Mouse (Mus musculus): ENCODE results near the gene Whamm. TPM values are rescaled to one million over a fixed set of nuclear protein-coding genes. Genes with fewer than 3 reads are reported as not detected.

The Whamm gene
- polyA plus RNA-seq, 1 experiment from 2014 or later, result 5.2 TPM

GRCm38 (mm10) chr7:81631261-81631660, 60.2 kb downstream of the Whamm start:
- Histone ChIP-seq H3K9ac (no peak overlapping the region), H3K9me3 (replicated peaks) (no peaks in the 10 kb centered on the region), H3K4me3 (replicated peaks) (no peak overlapping the region), H3K36me3 (replicated peaks) (no peaks in the 10 kb centered on the region), H3K27me3 (no peaks in the 10 kb centered on the region), H3K27ac (replicated peaks) (no peak overlapping the region), H3K4me2 (no peak overlapping the region), H3K4me1 (replicated peaks) (no peaks in the 10 kb centered on the region)
- no peak for ATAC-seq (ENCODE audit: insufficient read depth)
- WGBS (ENCODE audit: insufficient replicate concordance), result 77% methylated on average over 8 of the region's 8 CpGs

DNA sequence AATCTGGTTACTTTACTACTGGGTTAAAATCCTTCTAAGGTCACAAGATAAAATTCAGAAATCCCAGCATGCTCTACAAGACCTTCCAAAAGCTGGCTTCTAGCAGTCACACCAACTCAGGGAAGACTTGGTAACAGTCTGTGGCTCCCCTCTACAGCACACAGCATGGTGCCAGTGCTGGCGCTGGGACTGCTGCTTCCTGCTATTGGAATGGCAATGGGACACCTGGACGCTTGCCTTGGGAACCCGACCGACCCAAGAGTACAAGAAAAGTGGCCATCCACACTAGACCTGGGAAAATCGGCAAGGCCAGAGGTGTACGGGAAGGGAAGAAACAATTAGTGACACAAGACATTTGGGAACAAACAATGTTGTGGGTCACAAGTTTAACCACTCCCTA, 61.5 kb downstream of the Whamm start:
- H3K4me2 ChIP-seq, result no peak overlapping the region
- H3K9me3 ChIP-seq (replicated peaks), result no peaks in the 10 kb centered on the region
- no peak for ATAC-seq (ENCODE audit: insufficient read depth)
- H3K27me3 ChIP-seq, result no peaks in the 10 kb centered on the region
- H3K27ac ChIP-seq (replicated peaks), result no peak overlapping the region
- 68% methylated on average over 6 of the region's 6 CpGs for WGBS (ENCODE audit: insufficient replicate concordance)
- H3K4me1 ChIP-seq (replicated peaks), result no peaks in the 10 kb centered on the region
- no peaks in the 10 kb centered on the region for H3K36me3 ChIP-seq (replicated peaks)
- no peak overlapping the region for H3K9ac ChIP-seq
- no peak overlapping the region for H3K4me3 ChIP-seq (replicated peaks)

DNA sequence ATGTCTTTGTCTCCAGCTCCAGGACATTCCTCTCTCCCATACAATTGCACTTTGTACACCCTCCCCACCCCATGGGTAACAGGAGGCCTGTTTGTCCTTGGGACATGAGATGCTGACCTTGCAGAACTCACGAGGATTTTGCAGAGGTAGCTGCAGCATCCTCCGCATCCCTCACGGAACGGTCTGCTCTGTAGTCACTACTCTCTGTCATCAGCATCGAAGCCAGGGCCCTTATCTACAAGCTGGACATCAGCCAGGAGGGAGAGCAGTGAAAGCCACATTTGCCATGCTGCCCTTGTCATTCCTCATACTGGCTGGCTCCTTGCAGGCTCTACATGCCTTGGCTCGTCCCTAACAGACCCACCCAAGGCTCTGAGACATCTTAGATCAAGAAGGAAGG, 70.0 kb downstream of the Whamm start:
- WGBS (ENCODE audit: insufficient replicate concordance), result 54% methylated on average over 6 of the region's 6 CpGs
- no peak for ATAC-seq (ENCODE audit: insufficient read depth)
- Histone ChIP-seq H3K36me3 (replicated peaks) (no peaks in the 10 kb centered on the region), H3K9ac (no peak overlapping the region), H3K27me3 (no peaks in the 10 kb centered on the region), H3K27ac (replicated peaks) (no peak overlapping the region), H3K9me3 (replicated peaks) (no peaks in the 10 kb centered on the region), H3K4me2 (no peak overlapping the region), H3K4me3 (replicated peaks) (no peak overlapping the region), H3K4me1 (replicated peaks) (no peaks in the 10 kb centered on the region)

DNA sequence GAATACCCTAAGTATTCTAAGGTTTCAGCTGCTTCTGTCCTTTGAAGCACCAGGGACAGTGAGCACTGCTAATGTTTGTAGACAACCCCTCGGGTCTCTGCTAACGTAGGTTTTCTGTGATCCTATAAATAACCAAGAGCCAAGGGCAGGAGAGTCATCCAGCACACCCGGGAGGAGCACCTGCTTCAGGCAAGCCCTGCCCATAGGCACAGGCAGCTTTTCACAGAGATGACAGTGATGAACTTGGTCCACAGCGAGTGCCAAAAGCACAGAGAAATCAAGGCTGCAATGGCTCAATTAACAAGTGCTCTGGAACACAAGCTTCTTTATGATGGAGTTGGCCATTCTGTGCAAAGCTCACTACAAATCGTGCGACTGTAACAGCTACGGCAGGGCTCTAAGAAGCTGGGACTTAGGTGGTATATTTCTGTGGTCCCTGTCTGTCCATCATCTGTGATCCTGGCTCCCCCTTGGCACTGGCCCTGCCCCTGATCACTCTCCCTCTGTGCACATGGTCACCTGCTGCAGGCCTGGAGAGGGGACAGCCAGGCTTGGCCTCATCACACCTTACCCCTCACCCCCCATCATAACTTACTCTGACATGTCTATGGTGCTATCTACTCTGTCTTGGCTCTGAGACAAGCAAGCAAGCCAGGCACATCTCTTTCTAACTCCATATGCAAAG, 73.6 kb downstream of the Whamm start:
- ATAC-seq (ENCODE audit: insufficient read depth), result no peak
- H3K27me3 ChIP-seq, result no peaks in the 10 kb centered on the region
- no peaks in the 10 kb centered on the region for H3K4me1 ChIP-seq (replicated peaks)
- no peak overlapping the region for H3K4me2 ChIP-seq
- H3K9me3 ChIP-seq (replicated peaks), result no peaks in the 10 kb centered on the region
- no peak overlapping the region for H3K4me3 ChIP-seq (replicated peaks)
- no peaks in the 10 kb centered on the region for H3K36me3 ChIP-seq (replicated peaks)
- no peak overlapping the region for H3K27ac ChIP-seq (replicated peaks)
- 61% methylated on average over 7 of the region's 7 CpGs for WGBS (ENCODE audit: insufficient replicate concordance)
- no peak overlapping the region for H3K9ac ChIP-seq

MicroRNAs encoded within 50 kb of the gene (microRNA counts, 519-probe panel; counts per million panel counts)
- not detected for microRNA mmu-miR-1839-3p
- 2,385 counts per million, percentile 40 among the panel's probes with 10 or more counts for microRNA mmu-miR-1839-5p

Other genes starting within 250 kb of the Whamm start
- 552 and 627 TPM in 2 replicates for gene Rps17, start 226.0 kb upstream of the Whamm start, polyA plus RNA-seq (2015; fragmentation: Nextera tagmentation; extraction: Ambion mirVana)
- 0.07 TPM in 1 of 2 replicates, not detected in the other for gene Cpeb1, start 115.8 kb upstream of the Whamm start, polyA plus RNA-seq (2015; fragmentation: Nextera tagmentation; extraction: Ambion mirVana)
- gene Ap3b2, start 77.3 kb upstream of the Whamm start, polyA plus RNA-seq (2015; fragmentation: Nextera tagmentation; extraction: Ambion mirVana), result 0.08 and 0.09 TPM in 2 replicates
- not detected in 2 replicates for gene BC048679, start 73.0 kb upstream of the Whamm start, polyA plus RNA-seq (2015; fragmentation: Nextera tagmentation; extraction: Ambion mirVana)
- gene Fsd2, start 4.3 kb upstream of the Whamm start, polyA plus RNA-seq (2015; fragmentation: Nextera tagmentation; extraction: Ambion mirVana), result 0.31 and 0.47 TPM in 2 replicates
- gene Homer2, start 136.3 kb downstream of the Whamm start, polyA plus RNA-seq (2015; fragmentation: Nextera tagmentation; extraction: Ambion mirVana), result 3.9 and 4.8 TPM in 2 replicates
- 57.5 and 58.7 TPM in 2 replicates for gene Ramac, start 191.7 kb downstream of the Whamm start, polyA plus RNA-seq (2015; fragmentation: Nextera tagmentation; extraction: Ambion mirVana)
- 20.7 and 20.9 TPM in 2 replicates for gene 3110040N11Rik, start 218.2 kb downstream of the Whamm start, polyA plus RNA-seq (2015; fragmentation: Nextera tagmentation; extraction: Ambion mirVana)